Mouse (Mus musculus) mature B cell (primary cell): Measurements from ENCODE around the gene Asxl1.

Source experiments
- in situ Hi-C: fragments of 300-500 bp; cut with MboI; formaldehyde crosslinking; loops from 2 replicates; pipeline ENCODE4 v1.14.3; 2019

The Asxl1 gene

DNA sequence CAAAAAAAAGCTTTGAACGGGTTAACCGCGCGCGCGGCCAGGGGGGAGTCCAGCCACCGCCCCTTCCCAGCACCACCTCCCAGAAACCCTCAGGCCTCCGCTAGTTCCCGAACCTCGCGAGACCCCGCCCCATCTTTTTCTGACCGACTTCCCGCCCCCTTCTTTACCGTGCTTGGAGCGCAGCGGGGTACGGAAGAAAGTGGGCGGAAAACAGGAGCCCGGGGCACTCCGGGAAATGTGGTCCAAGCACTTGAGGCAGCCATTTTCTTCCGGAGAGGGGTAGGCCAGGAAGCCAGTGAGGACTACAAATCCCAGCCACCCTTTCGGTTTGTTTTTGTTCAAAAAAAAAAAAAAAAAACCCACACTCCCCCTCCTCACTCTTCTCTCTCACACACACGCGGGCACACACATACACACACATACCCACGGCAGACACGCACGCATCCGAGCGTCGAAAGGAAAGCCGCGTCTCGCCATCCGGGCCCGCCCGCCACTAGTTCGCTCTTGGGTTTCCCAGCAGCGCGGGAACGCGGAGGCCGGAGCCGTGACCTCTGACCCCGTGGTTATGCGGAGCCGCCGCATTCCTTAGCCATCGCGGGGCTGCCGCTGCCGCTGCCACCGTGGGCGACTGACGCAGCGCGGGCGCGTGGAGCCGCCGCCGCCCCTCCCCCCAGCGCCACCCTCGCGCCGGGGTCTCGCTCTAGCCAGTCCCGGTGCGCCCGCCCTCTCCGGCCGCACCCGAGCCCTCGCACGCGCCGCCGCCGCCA is at the start of gene Asxl1:
Gene Asxl1 (plus strand): TSS at position 376 of the 767 bp plus-strand sequence.
- in situ Hi-C loops, result no loop called here

DNA sequence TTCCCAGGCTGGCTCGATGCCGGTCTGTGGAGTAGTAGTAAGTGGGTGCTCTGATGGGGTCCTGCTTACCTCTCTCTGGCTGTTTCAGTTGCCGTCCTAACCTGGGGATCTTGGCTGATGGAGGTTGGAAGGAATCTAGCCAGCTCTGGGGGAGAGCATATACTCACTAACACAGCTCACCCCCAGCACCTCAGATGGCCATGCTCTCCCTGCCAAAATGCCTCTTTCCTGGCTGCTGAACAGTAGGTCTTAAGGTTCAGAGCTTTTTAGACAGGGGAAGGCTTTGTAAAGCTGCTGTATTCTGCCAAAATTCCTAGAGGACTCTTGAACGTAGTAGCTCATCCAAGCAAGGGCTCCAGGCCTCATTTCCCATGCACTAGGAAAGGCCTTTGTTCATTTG is 47.9 kb upstream of the Asxl1 start:
- in situ Hi-C loops, result no loop called here

DNA sequence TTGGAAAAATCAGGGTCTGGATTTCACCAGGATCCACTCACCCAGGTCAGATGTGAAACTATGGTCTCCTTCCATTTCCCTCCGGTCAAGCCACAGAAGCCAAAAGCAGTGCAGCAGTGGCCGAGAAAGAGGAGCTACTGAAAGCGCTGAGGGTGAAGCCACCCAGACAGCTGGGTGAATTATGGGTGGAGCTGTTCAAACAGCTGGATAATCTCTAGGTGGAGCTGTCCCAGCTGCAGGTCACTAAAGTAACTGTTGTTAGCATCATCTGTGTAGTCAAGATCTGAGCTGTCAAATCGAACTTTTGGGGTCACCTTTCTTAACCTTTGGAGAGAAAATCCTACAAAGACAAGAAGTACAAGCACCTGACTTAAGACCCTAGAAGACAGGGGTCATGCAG is 47.2 kb upstream of the Asxl1 start:
- in situ Hi-C loops, result no loop called here

GRCm38 (mm10) chr2:153298863-153299262 is 46.8 kb upstream of the Asxl1 start:
- in situ Hi-C loops, result no loop called here

- in situ Hi-C loops, result no loop called here
Observed at GRCm38 (mm10) chr2:153301123-153301522, 44.5 kb upstream of the Asxl1 start.

GRCm38 (mm10) chr2:153305240-153305639 is 40.4 kb upstream of the Asxl1 start:
- in situ Hi-C loops, result no loop called here

GRCm38 (mm10) chr2:153308586-153308985 is 37.0 kb upstream of the Asxl1 start:
- in situ Hi-C loops, result no loop called here

GRCm38 (mm10) chr2:153309106-153309505 is 36.5 kb upstream of the Asxl1 start:
- in situ Hi-C loops, result no loop called here

DNA sequence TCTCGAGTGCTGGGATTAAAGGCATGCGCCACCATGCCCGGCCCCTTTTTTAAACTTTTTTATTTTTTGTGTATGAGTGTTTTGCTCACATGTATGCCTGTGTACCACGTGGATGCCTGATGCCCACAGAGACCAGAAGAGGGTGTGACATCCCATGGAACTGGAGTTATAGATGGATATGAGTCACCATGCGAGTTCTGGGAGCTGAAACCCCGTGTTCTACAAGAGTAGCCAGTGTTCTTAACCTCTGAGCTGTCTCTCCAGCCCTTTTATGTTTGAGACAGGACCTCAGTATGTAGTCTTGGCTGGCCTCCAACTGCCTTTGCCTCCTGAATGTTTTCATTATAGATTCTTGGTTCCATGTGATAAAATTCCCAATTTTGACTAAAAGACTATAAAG is 35.4 kb upstream of the Asxl1 start:
- in situ Hi-C loops, result no loop called here

DNA sequence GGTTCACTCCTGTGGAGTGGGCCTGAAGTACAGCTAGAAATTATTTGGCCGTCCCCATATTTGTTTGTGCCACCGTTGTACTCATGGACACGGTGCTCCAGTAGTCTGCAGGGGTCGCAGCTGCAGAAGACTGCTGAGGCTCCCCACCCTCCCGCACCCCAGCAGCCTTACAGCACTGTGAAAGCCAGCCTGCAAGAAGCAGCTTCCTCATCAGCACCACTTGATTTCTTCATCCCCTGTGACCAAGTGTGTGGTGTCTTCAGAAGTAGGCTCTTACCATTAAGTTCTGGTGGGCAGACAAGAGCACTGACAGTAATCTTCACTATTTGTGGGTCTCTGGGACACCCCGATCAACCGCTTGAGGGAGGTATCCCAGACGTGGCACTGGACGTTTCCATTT is 32.7 kb upstream of the Asxl1 start:
- in situ Hi-C loops, result no loop called here

DNA sequence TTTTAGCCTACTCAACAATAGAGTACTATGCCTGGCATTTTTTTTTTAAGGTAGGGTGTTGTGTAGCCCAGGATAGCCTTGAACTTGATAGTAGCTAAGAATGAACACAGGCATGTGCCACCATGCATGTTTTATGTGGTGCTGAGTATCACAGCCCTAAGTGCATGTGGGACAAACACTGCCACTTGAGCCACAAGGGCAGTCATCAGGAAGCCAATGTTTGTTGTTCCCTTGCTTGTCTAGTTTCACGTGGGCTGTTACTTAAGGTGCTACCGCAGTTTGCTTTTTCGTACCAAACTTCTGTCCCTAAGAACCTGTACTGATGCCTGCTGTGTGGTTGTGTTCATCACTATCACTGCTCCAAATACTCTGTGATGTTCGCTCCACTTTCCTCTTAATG is 27.2 kb upstream of the Asxl1 start:
- in situ Hi-C loops, result no loop called here

DNA sequence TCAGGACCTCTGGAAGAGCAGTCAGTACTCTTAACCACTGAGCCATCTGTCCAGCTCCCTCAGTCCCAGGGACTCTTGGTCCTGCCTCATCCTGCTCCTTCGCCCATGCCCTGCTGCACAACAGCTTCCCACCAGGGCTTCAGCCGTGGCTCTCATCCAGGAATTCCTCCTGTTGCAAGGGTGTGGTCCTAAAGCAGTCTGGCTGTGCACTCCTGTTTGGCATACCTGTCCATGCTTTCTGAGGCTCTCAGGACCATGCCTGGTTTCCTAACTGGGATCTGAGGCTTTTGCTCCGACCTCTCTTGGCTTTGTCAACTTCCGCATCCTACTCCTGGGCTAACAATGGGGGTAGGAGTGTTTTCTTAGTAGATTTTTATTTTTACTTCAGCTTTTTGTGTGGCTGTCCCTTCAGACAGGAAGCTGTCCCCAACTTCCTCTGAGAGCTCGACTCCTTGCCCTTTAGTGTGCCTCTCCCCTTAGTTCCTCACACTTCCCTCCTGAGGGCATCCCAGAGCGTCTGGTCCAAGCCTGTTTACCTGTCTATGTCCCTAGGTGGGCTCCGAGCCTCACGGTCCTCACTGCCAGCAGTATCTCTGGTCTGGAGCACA is 26.5 kb upstream of the Asxl1 start:
- in situ Hi-C loops, result no loop called here

- in situ Hi-C loops, result no loop called here
Observed at GRCm38 (mm10) chr2:153325706-153326376, 19.8 kb upstream of the Asxl1 start.

DNA sequence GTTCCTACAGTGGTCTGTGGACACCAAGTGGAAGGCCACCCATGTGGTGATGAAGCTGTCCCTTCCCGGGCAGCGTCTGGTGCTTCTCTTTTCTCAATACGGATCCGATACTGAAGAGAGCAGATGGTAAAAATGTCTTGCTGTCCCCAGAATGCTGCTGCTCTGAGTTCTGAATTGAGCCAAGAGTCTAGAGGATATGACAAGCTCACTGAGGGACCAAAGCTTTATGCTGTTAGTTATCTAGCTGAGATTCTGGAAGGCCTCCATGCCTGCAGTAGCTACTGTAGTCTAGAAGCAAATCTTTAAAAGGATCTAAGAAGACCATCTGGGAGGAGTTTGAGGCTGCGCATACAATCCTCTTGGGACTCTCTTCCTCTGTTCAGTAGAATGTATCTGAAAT is 13.4 kb upstream of the Asxl1 start:
- in situ Hi-C loops, result no loop called here

DNA sequence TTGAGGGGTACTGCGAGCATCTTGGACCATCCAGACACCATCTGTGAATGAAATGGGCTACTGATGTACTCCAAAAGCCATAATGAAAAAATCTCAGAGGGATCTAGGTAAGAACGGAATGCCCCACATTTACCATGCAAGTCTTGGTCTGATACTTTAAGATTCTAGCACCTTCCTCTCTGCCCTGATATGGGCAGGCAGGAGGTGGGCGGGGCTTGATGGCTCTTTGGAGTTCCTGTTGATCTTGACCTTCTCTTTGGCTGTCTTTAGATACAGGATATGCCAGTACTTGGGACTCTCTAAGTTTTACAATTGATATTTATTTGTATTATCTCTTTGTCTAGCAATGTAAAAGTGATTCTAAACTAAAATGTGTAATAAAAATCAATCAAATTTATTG is 12.6 kb upstream of the Asxl1 start:
- in situ Hi-C loops, result no loop called here

DNA sequence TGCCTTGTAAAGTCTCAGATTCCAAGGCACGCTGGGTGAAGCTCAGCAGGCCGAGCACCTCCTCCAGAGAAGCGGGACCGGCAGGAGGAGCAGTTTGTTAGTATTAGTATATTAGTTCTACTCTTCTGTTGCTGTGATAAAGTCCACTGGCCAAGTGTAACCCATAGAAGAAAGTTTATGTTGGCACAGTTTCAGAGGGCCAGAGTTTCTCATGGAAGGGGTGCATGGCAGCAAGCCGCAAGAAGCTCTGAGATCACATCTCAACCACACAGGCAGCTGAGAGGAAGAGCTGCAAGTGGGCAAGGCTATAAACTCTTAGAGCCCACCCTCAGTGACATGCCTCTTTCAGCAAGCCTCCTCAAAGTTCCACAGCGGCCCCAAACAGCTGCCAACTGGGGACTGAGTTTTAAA is 11.8 kb upstream of the Asxl1 start:
- in situ Hi-C loops, result no loop called here

DNA sequence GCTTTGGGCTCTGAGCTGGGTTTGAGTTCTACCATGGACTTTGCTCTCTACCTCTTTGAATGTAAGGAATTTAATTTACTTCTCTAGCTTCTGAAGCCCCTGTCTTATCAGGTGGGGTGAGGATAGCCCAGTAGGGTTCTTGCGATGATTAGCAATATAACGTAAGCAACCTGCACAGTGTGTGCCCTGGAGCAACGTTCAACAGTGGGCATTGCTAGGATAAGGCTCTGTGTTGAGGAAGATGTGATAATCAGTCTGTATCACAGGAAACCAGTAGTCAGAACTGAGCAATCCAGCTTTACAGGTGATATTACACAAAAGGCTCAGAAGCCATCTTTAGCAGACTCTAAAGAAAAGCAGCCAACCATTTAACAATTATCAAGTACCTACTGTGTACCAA is 11.3 kb upstream of the Asxl1 start:
- in situ Hi-C loops, result no loop called here

DNA sequence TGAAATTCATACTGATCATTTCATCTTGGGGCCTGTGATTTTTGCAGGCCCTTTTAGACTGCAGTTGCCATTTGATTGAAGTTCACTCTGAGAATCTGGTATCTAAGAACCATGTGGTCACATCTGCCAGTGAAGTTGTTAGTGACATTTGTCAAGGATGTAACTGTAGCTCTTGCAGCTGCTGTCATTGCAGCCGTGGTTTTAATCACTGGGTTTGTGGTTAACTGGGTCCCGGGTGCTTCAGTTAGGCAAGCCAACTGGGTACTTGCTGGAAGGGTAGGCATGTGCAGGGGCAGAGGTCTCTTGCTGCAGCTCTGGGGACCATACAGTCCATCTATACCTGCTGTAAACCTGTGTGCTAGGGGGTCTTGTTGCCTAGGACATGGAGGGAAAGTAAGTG is 9.5 kb upstream of the Asxl1 start:
- in situ Hi-C loops, result no loop called here

DNA sequence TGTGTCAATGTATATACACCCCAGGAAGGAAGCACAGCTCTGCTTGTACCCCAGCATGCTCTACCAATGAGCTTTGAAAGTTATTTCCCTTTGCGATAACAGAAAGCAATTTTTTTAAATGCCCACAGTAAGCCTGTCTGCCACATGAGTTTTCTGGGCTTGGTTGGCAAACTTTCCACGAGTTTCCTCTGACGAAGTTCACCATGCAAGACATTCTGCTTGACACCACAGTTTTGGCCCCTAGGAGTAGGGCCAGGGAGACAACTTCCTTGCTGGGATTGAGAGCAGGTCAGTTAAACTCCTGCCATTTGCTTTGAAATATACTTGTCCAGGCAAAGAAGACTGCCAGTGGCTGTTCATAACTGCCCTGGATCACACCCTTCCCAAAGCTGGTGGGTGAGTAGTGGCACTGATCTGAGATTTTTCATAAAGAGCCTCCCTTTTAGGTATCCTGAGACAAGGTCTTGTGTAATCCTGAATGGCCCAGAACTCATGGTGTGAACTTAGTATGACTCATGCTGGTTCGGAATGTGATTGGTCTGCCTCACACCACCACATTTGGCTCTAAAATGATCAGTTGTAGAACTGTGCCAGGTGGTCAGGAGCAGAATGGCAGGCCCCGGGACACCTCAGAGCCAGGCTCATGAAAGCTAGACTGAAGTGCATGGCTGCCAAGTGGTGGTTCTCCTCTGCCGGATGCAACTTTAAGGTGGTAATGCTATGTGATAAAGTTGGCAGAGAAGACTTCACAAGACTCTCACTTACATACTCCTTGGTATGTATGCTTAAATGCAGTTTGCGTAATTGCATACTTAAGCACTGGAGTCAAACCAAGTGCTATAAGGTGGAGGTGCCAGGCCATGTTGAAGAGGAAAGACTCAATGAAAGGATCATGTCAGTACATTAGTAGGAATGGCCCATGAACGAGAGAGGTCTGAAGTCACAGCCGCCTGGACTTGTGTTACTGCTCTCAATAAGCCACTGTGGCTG is 7.0 kb upstream of the Asxl1 start:
- in situ Hi-C loops, result no loop called here

- in situ Hi-C loops, result no loop called here
Observed at GRCm38 (mm10) chr2:153342166-153342565, 3.5 kb upstream of the Asxl1 start.

- in situ Hi-C loops, result no loop called here
Observed at GRCm38 (mm10) chr2:153342602-153343001, 3.0 kb upstream of the Asxl1 start.

DNA sequence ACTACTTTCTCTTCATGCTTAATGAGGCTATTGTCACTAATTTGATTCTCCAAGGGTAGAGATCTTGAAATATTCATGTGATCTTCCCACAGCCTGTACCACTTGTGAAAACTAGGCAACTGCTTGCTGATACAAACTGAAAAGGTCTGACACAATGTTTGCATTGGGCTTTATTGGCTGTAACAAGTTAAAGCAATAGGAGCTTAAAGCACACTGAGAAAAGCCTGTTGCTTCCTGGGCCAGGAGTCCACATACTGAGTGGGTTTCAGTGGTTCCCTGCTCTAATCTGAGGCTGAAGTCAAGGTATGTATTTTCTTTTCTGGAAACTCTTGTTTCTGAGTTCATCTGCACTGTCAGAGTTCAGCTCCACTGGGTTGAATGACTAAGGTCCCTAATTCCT is 2.4 kb upstream of the Asxl1 start:
- in situ Hi-C loops, result no loop called here
